Mouse (Mus musculus) neural tube, embryonic 11.5 days (tissue): ENCODE results near the gene Brpf1. TPM values are rescaled to one million over a fixed set of nuclear protein-coding genes. Genes with fewer than 3 reads are reported as not detected.

Experiments
- ATAC-seq: fragments of 200-750 bp; cut with Nextera tagmentation; 2 replicates; pipeline ENCODE4 v1.8.0; 2017; ENCODE audit warnings: moderate number of reproducible peaks, mild to moderate bottlenecking, moderate TSS enrichment, moderate library complexity; ENCODE audit not compliant: insufficient read depth, low FRiP score, low TSS enrichment
- DNase-seq: peaks from one replicate; pipeline ENCODE4 v3.0.0-alpha.2; 2015; ENCODE audit warnings: low spot score
- H3K27ac ChIP-seq: fragments of 300-500 bp; sonication (generic); 2 replicates; pipeline ENCODE4 v1.5.1; 2014; ENCODE audit warnings: low read depth, mild to moderate bottlenecking, low read length
- H3K27me3 ChIP-seq: fragments of 300-500 bp; sonication (generic); 2 replicates; pipeline ENCODE4 v1.6.1; 2014; ENCODE audit warnings: mild to moderate bottlenecking, low read length, mixed read lengths; ENCODE audit not compliant: control insufficient read depth, insufficient read depth
- H3K36me3 ChIP-seq: fragments of 300-500 bp; sonication (generic); 2 replicates; pipeline ENCODE4 v1.6.1; 2014; ENCODE audit warnings: mild to moderate bottlenecking, low read length, moderate library complexity, mixed read lengths; ENCODE audit not compliant: control insufficient read depth, insufficient read depth
- H3K4me1 ChIP-seq: fragments of 300-500 bp; sonication (generic); 2 replicates; pipeline ENCODE4 v1.6.1; 2014; ENCODE audit warnings: low read length, mixed read lengths; ENCODE audit not compliant: control insufficient read depth, insufficient read depth
- H3K4me2 ChIP-seq: fragments of 300-500 bp; sonication (generic); 2 replicates; pipeline ENCODE4 v1.6.1; 2014; ENCODE audit warnings: low read depth, mild to moderate bottlenecking, moderate library complexity
- H3K4me3 ChIP-seq: fragments of 300-500 bp; sonication (generic); 2 replicates; pipeline ENCODE4 v1.5.1; 2014; ENCODE audit warnings: low read depth, low read length
- H3K9ac ChIP-seq: fragments of 300-500 bp; sonication (generic); 2 replicates; pipeline ENCODE4 v1.6.1; 2014; ENCODE audit warnings: mild to moderate bottlenecking, low read length
- H3K9me3 ChIP-seq: fragments of 300-500 bp; sonication (generic); 2 replicates; pipeline ENCODE4 v1.6.1; 2016; ENCODE audit warnings: low read length; ENCODE audit not compliant: control insufficient read depth
- WGBS: fragments of 180-500 bp; shearing (Covaris S2); extraction: QIAGEN DNeasy Blood & Tissue Kit; methylation state at CpG from one replicate; pipeline ENCODE4 v1.1.7; 2014; 5-methylcytosine and 5-hydroxymethylcytosine counted together
- polyA plus RNA-seq: library from polyadenylated mRNA; unstranded; fragments of >200 nt; fragmentation: Nextera tagmentation; extraction: Ambion mirVana; gene quantifications from 2 replicates; pipeline ENCODE4 v1.2.1, GENCODE M21; 2014

Brpf1 gene
- polyA plus RNA-seq: 27.1 and 28.4 TPM in 2 replicates

DNA sequence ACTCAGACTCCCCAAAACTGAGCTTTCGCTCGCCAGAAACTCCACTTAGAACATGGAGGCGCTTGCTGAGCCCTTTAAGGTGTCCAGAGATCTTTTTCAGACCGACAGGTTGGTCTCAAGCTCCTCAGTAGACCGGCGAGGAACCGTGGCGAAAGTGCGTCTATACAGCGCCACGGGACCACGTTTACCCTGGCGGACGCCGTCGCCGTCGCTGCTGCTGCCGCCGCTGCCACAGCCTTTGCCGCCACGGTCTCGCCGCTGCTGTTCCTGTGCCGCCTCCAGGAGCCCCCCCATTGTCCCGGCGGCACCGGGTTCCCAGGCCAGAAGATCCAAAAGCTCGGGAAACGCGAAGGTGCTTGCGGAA, at the start of gene Brpf1:
Gene Brpf1, plus strand, starts transcription at position 152 of the 364 bp plus-strand sequence.
- Histone ChIP-seq H3K27me3 (no peaks in the 10 kb centered on the region), H3K9ac (peak within 1 kb of the TSS; percentile 89), H3K4me3 (peak within 1 kb of the TSS; percentile 91), H3K4me1 (peaks cover 9% of the 10 kb centered on the region), H3K36me3 (no peaks in the 10 kb centered on the region), H3K27ac (peak within 1 kb of the TSS; percentile 97), H3K9me3 (no peaks in the 10 kb centered on the region), H3K4me2 (peak within 1 kb of the TSS; percentile 99)
- ATAC-seq (peak; percentile 73), DNase-seq (no peak)
- under 1% methylated on average over 32 of the region's 32 CpGs for WGBS

DNA sequence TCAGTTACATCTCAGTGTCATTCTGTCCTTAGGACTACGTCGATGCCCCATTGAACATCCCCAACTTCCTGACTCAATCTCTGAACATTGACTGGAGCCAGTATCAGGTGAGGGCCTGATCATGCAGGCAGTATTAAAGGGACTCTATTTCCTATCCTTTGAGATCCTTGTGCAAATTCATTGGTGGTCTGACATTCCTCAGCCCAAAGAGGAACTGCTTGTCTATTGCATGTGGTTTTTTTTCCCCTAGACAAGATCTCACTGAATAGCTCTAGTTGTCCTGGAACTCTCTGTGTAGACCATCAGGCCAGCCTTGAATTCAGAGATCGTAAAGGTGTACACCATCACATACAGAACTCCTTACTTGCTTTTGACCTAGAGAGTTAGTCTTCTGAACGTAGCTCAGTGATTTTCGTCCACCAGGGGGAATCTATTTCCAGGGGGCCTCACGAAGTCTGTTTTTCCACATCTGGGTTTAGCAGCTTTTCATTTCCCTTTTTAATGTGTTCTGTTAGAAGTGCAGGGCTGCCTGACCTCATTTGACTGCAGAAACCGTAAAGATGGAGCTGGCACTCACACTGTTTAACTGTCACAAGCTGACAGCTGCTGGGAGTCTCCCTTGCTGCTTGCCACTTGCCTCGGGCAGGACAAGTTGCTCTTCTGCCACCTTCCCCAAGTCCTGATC, 45.6 kb upstream of the Brpf1 start:
- ATAC-seq (no peak), DNase-seq (no peak)
- no peak overlapping the region for H3K4me2 ChIP-seq
- peaks cover 8% of the 10 kb centered on the region for H3K36me3 ChIP-seq
- no peak overlapping the region for H3K9ac ChIP-seq
- no peaks in the 10 kb centered on the region for H3K4me1 ChIP-seq
- H3K27ac ChIP-seq: no peak overlapping the region
- 86% methylated on average over 8 of the region's 8 CpGs for WGBS
- H3K9me3 ChIP-seq: no peaks in the 10 kb centered on the region
- no peaks in the 10 kb centered on the region for H3K27me3 ChIP-seq
- no peak overlapping the region for H3K4me3 ChIP-seq

DNA sequence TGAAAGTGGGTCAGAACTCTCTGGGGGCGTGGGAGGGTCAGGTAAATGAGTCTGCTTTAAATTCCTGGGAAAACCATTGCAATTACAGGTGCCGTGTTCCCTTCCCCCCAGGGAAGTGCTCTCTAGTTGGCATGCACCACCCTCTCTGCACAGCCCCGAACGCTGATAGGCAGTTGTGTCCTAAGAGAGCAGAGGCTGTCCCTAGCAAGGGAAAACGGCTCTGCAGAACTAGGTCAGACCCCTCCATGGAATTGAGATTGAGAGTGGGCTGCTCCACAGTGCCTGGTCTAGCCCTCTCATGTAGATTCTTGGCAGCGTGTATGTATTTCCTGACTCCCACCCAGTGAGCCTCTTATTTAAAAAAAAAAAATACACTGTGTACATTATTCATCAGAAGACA, 43.4 kb upstream of the Brpf1 start:
- no peak for ATAC-seq
- H3K9ac ChIP-seq: no peak overlapping the region
- no peak overlapping the region for H3K4me2 ChIP-seq
- H3K4me3 ChIP-seq: no peak overlapping the region
- H3K27me3 ChIP-seq: no peaks in the 10 kb centered on the region
- WGBS: 85% methylated on average over 6 of the region's 6 CpGs
- no peaks in the 10 kb centered on the region for H3K9me3 ChIP-seq
- DNase-seq: no peak
- H3K27ac ChIP-seq: no peak overlapping the region
- no peaks in the 10 kb centered on the region for H3K4me1 ChIP-seq
- peaks cover 8% of the 10 kb centered on the region for H3K36me3 ChIP-seq

DNA sequence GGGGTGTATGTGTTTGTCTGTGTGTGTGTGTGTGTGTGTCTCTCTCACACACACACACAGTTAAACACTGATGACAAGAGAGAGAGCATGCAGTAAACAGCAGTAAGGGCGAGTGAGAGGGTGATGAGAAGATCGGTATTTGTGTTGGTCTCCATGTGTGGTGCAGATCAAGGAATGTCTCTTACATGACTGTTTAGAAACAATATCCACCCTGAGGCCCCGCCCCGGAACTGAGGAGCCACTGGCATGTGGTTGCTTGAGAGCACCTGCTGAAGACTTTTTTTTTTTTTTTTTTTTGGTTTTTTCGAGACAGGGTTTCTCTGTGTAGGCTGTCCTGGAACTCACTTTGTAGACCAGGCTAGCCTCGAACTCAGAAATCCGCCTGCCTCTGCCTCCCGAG, 42.5 kb upstream of the Brpf1 start:
- DNase-seq (no peak), ATAC-seq (no peak)
- Histone ChIP-seq H3K9me3 (no peaks in the 10 kb centered on the region), H3K9ac (no peak overlapping the region), H3K36me3 (peaks cover 8% of the 10 kb centered on the region), H3K27me3 (no peaks in the 10 kb centered on the region), H3K4me1 (no peaks in the 10 kb centered on the region), H3K27ac (no peak overlapping the region), H3K4me3 (no peak overlapping the region), H3K4me2 (no peak overlapping the region)
- WGBS: 95% methylated on average over 8 of the region's 8 CpGs

DNA sequence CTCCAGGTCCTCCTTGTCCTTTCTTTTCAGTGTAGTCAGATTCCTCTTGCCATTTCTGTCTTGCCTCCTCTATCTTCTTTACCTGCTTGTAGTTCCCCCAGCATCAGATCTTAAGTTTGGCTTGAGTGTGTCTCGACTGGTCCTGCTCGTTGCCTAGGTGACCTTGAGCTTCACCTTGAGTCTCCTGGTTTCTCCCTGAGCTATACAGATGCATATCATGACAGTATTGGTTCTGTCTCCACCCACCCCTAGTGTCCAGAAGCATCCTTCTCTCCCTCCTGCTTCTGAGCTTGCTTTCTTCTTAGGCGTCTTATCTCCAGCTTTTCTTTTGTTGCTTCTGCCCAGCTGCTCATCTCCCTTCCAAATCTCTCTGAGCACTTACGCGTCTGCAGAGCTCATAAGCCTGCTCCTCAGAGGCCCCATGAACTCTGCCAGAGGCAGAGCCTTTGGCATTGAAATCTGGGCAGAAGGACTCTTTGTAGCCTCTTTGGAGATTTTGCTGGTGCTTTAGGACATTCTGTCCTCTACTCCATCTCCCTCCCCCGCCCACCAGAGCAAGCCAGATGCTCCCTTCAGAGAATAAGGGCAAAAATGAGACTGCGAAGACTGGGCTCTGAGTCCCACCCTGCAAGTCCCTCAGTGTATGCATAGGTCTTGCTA, 39.8 kb upstream of the Brpf1 start:
- Histone ChIP-seq H3K4me3 (no peak overlapping the region), H3K9ac (no peak overlapping the region), H3K27ac (no peak overlapping the region), H3K4me1 (no peaks in the 10 kb centered on the region), H3K36me3 (peaks cover 16% of the 10 kb centered on the region), H3K27me3 (no peaks in the 10 kb centered on the region), H3K4me2 (no peak overlapping the region), H3K9me3 (no peaks in the 10 kb centered on the region)
- DNase-seq: no peak
- 87% methylated on average over 7 of the region's 7 CpGs for WGBS
- no peak for ATAC-seq

DNA sequence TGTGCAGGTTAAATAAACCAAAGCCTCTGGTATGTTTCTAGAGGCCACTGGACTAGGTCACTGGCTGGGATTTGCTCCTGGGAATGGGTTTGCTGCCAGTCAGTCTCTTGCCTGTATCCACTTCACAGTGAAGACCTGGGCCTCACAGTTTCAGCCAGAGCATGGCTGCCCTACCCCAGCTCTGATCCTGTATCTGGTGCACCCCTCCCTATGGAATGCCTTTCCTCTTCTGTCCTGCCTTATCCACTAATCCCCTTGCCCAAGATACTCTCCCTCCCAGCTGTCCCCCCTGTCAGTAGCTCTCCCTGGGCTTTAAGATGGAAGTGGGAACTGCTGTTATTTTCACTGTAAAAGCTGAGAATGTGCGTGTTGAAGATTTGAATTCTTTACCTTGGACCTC, 38.9 kb upstream of the Brpf1 start:
- no peak overlapping the region for H3K9ac ChIP-seq
- H3K27ac ChIP-seq: no peak overlapping the region
- H3K36me3 ChIP-seq: peaks cover 13% of the 10 kb centered on the region
- ATAC-seq: no peak
- H3K27me3 ChIP-seq: no peaks in the 10 kb centered on the region
- WGBS: 93% methylated on average over 1 of the region's 1 CpGs
- DNase-seq: no peak
- no peaks in the 10 kb centered on the region for H3K4me1 ChIP-seq
- no peak overlapping the region for H3K4me3 ChIP-seq
- no peak overlapping the region for H3K4me2 ChIP-seq
- H3K9me3 ChIP-seq: no peaks in the 10 kb centered on the region

DNA sequence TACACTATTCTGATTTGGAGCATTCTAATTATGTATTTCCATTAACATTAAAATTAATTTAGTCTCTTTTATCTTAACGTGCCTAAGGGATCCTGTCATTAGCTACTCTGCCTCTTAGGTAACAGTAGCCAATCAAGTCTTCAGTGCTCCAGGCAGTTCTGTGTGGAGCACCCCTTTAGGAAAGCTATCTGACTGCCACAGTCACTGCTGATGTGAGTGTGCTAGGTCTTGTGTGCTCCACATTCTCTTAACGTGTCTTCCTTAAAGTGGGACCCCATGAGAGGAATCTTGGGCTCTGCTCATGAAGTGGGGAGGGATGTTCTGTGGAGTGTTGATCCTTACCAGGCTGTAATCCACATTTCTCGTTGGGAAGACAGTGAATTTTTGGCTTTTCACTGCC, 34.6 kb upstream of the Brpf1 start:
- Histone ChIP-seq H3K9me3 (no peaks in the 10 kb centered on the region), H3K9ac (no peak overlapping the region), H3K36me3 (peaks cover 15% of the 10 kb centered on the region), H3K27ac (no peak overlapping the region), H3K4me3 (no peak overlapping the region), H3K27me3 (no peaks in the 10 kb centered on the region), H3K4me1 (no peaks in the 10 kb centered on the region), H3K4me2 (no peak overlapping the region)
- DNase-seq (no peak), ATAC-seq (no peak)
- WGBS: 87% methylated on average over 3 of the region's 3 CpGs

DNA sequence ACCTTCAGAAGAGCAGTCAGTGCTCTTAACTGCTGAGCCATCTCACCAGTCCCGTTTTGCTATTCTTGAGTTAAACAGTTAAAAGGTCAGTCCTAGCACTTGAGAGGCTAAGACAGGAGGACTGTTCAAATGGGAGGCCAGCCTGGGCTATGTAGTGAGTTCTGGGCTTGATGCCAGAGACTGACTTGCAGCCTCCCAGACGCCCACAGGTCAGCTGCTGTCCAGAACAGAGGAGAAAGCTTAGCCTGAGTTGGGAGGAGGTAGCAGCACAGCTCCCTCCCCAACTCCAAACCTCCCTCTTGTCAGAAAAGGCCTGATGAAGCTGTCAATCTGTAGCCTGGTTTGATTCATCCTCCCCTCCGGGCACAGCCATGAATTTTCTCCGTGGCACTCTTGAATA, 30.1 kb upstream of the Brpf1 start:
- Histone ChIP-seq H3K4me3 (no peak overlapping the region), H3K27ac (no peak overlapping the region), H3K27me3 (0 out of 2 replicates have a peak, but pooled peaks cover 3% of the 10 kb centered on the region), H3K36me3 (peaks cover 6% of the 10 kb centered on the region; the same call in 1 of the 2 replicates), H3K9me3 (no peaks in the 10 kb centered on the region), H3K4me1 (no peaks in the 10 kb centered on the region), H3K9ac (no peak overlapping the region), H3K4me2 (no peak overlapping the region)
- ATAC-seq (no peak), DNase-seq (no peak)
- 85% methylated on average over 4 of the region's 4 CpGs for WGBS

DNA sequence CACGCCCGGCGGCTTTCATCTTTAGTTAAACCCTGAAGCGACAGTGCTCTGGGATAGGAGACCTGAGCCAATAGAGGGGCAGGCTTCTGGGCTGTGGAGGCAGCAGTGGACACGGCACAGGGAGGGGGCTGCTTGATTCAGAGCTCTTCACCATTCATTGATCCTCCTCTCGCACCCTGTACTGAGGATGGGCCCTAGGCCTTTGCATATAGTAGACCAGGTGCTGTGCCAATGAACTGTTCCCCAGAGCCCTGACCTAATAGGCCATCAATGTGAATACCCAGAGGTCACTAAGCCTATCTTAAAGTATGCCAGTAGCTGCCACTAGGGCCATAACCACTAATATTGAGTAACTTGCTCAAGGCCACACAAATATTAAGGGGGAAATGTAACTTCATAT, 25.3 kb upstream of the Brpf1 start:
- Histone ChIP-seq H3K4me1 (no peaks in the 10 kb centered on the region), H3K9me3 (no peaks in the 10 kb centered on the region), H3K36me3 (no peaks in the 10 kb centered on the region), H3K4me2 (no peak overlapping the region), H3K27ac (no peak overlapping the region), H3K9ac (no peak overlapping the region), H3K27me3 (peaks cover 26% of the 10 kb centered on the region), H3K4me3 (no peak overlapping the region)
- WGBS: 67% methylated on average over 6 of the region's 6 CpGs
- DNase-seq (no peak), ATAC-seq (no peak)
